Mouse (Mus musculus) left cerebral cortex, postnatal 10 days (tissue): ENCODE results near the gene Prkar2a. TPM values are rescaled to one million over a fixed set of nuclear protein-coding genes. Genes with fewer than 3 reads are reported as not detected.
A peak's percentile ranks its signal among the peaks of the same experiment; 100 is the strongest.
"Not testable (repeated sequence)": the region's sequence is repeated elsewhere in the genome, so short reads cannot be mapped to it uniquely, and the experiment has no call there.

ENCODE experiments used
- DNase-seq, 2 experiments: peaks; one replicate each; pipeline ENCODE4 v3.0.0; 2021 to 2022; ENCODE audit warnings: low spot score in 2 of 2, mixed read lengths in 1 of 2; ENCODE audit errors: extremely low spot score in 1 of 2
- intact Hi-C: fragments of 180-260 bp; cut with DNase I; formaldehyde crosslinking; loops from one replicate; pipeline ENCODE4 v1.15.1; 2025
- total RNA-seq, 2 experiments: library from RNA; stranded (reverse); gene quantifications; 2 replicates each; pipeline ENCODE4 v1.2.3; 2021

The Prkar2a gene
- total RNA-seq, result 10 to 100 TPM; 54.3 to 58.7 TPM

DNA sequence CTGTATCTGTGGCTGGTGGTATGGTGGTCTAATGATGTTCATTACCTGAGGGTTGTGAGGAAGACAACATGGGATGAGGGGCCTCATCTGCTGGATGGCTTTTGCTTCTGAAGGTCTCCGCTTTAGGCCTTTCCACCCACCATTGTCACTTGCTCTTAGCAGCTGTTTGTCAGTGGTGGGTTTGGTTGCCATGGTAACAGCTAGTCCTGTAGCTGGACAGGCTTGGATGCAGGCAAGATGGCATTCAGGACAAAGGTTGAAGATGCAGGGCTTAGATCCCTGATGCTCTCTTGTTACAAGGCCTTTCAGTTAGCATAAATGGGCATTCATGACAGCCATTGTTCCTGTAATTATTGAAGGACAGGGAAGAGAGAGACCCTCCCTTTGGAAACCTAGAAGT, at the start of gene Prkar2a:
Gene Prkar2a (plus strand): TSS at position 209 of the 400 bp plus-strand sequence.
- intact Hi-C loops, result no loop called here
- DNase-seq, result no peak

DNA sequence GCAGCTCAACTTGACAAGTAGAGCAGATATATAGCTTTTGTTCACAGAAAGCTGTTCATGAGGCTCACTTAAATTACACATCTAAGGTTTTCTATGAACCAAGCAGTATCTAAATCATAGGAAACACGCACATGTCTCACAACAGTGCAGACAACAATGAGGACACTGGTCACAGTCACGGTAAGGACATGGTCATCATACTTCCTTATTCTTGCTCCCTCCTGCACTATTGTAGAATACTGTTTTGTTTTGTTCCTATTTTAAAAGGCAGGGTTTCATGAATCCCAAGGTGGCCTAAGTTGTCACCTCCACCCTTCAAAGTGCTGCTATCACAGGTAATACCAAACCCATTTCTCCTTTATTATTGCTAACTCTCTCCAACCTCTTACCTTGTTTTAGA, 49.3 kb upstream of the Prkar2a start:
- no peak for DNase-seq
- intact Hi-C loops, result no loop called here

DNA sequence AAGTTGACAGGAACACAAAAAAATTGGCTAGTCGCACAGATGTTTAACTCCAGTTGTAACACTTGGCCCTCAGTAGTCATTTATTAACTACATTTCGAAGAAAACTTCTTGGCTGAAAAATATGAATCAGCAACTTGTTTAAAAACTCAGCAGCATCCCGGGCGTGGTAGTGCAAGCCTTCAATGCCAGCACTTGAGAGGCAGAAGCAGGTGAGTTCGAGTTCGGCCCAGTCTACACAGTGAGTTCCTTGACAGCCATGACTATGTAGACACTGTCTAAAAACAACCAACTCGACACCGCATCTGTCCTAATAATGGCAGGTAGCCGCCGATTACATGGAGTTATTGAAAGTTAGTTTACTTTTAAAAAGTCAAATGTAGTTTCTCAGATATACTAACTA, 40.9 kb upstream of the Prkar2a start:
- intact Hi-C loops, result no loop called here
- no peak for DNase-seq

DNA sequence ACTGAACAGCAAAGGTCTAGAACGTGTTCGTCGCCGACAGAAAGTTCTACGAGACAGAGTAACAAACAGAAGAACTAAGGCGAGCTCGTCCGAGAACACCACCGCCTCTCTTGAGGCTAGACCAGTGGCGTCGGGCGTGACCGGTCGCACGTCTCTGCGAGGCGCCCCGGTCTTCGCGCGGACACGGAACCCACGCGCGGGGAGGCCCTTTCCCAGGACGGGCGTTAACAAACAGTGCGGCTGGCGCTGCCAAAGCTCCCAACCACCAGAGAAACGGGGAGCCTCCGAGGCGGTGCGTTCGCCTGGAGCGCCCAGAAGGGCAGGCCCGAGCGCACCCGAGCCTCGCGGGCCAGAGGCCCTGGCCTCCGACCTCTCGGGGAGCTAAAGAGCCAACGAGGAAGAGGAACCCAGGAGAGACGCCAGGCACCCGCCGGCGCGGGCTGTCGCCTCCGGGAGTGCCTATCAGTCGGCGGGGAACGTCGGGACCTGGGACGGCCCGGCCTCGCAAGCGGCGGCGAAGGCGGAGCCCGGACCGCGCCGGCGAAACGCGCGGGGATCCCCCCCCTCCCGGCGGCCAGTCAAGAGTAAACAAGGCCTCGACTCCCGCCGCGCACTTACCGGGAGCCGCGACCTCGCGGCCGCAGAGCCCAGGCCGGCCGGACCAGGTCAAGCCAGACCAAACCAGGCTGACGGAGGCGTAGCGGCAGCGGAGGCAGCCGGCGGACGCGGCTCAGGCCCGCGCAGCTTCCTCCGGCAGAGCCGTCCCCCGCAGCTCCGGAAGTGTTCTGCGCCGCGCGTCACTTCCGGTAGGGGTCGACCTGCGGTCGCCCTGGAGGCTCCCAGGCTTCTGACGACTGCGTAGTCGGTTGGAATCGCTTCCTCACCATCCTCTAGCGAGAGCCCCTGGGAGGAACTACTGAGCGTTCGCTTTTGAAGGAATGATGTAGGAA, 40.2 kb upstream of the Prkar2a start, which contains the start of gene Arih2:
Gene Arih2 (minus strand): TSS at position 776 of the 950 bp plus-strand sequence.
- peak; percentile 90 to 95 for DNase-seq
- intact Hi-C loops, result no loop called here

DNA sequence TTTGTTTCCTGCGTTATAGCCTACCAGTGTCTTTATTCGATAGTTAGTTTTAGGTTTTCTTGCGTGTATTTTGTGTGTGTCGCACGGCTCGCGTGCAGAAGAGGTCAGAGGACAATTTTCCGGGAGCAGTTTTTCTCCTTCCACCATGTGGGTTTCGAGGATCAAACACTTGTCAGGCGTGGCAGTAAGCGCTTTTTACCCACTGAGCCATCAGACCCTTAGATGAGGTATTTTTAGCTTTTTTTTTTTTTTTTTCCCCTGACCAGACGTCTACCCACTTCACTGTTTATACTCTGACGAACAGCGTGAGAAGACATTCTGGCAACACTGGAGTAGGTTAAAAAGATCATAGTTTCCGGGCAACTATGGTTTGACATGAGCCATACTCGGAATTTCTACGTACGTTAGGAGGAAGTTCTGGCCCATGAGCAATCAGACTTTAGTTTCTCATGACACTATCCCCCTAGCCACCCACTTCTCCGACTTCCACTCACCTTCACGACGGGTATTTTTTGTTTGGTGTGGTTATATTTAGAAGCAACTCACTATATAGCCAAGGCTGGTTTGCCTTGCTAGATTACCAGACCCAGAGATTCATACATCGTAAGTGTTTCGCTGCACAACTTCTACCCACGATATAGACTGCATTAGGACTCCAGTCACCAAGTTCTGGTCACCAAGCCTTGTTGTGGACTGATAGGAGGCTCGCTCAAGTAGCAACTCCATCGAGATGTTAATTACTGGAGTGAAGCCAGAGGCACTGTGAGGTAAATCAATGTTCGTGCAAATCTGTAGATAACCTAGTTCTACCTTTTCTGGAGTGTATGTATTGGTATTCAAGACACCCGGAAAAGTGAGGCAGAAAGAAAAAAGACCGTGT, 39.3 kb upstream of the Prkar2a start:
- DNase-seq, result peak in 1 of 2 experiments; percentile 30

DNA sequence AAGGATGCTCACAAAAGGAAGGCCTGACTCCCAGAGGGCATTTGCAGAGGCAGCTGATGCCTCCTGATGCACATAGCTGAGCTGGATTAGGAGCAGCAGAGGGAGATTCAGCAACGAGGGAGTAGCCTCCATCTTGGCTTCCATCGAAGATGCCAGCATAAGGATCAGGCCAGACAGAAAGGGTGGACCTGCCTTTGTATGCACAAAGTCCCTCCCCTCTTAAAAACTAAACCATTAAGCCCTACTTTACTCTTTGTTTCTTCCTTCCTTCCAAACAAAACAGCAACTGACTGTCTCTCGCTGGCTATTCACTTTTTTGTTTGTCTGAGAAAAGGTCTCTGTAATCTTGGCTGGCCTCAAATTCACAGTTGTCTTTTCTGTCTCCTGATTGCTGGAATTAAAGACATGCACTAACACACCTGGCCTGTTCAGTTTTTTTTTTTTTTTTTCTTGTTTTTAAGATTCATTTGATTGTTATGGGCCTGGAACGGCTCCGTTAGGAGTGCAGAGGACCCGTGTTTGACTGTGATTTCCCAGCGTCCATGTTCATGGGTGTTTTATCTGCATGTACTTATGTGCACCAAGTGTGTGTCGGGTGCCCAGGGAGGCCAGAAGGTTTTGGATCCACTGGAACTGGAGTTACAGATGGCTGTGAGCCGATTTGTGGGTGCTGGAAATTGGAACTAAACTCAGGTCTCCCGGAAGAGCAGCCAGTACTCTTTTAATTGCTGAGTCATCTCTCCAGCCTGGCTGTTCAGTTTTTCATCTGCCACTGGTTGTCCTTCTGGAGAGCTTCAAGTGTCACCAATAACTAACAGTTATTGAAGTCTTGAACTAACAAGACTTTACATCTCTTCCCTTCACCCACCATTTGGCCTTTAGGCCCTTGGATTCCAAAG, 34.3 kb upstream of the Prkar2a start:
- intact Hi-C loops, result no loop called here

More for the DNA sequence above, 39.3 kb upstream of the Prkar2a start:
- intact Hi-C loops, result no loop called here

DNA sequence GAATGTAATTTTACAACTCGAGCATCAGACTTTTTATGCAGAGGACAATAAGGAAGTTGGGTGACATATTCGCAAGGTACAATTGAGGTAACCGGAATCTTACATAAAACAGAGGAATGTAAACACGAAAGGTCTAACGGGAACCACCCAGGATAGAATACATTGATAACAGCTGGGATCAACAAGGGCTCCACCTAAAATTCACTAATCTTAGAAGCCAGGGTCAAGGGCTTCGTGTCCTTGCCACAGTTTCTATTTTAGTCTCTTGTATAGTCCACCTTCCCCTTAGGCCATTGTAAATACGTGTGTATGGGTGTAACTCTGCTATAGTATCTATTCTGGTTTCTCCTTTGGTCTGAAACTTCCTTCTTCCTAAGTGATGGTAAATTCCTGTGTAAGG, 33.2 kb upstream of the Prkar2a start:
- intact Hi-C loops, DNase-seq: not testable (repeated sequence)

More for the DNA sequence above, 34.3 kb upstream of the Prkar2a start:
- no peak for DNase-seq

DNA sequence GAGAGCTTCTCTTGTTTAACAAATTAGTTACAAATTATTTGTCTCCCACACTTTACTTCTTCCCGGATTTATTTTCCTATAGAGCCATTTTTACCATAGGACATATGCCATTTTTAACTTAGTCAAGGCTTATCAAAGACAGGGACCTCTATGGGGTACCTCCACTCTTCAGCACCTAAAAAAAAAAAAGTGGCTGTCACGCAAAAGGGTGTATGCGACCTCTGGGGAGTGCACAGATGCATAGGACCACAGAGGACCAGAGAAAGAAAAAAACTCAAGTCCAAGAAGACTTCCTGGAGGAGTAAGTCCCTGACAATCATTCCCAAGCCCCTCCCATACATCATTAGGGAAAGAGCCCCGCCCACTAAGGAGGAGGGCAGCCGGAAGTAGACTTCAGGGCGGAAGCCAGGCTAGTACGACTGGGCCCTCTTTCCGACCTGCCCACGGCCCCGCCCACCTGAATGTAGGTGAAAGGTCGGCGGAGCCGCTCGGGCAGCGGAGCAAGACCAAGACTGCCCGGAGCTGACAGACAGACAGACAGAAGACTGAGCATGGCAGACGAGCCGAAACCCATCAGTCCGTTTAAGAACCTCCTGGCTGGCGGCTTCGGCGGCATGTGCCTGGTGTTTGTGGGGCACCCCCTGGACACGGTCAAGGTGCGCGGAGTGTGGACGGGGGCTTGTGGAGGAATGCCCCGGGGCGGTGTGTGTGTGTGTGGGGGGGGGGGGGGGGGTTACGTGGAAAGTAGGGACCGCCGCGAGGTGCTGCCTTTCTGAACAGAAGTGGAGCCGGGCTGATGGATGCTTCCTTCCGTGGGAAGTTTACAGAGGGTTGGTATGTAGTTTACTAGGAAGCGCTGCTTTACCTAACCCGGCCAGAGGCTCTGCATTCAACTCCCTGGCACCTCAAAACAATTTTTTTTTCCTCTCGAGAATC, 27.2 kb upstream of the Prkar2a start, which contains the start of gene Slc25a20:
Gene Slc25a20 (plus strand): TSS at position 412 of the 936 bp plus-strand sequence.
- peak; percentile 32 to 92 for DNase-seq
- intact Hi-C loops, result no loop called here

DNA sequence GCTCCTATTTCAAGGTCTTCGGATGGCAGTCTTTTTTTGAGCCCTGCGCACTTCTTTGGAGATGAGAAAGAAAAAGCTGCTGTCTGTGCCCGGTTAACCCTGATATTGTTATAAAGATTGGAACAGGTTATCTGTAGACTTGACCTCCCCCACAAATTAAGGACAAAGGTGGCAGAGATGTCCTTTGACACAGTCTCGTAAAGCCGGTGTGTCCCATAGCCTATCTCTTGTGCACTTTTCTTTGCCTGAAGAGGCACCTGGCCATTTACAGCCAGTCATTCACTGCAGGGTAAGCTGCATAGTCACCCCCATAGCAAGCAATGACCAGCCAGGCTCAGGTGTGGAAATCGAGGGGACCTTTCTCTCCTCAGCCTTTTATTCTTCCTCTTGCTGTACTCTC, 26.5 kb upstream of the Prkar2a start:
- no peak for DNase-seq
- intact Hi-C loops, result no loop called here

DNA sequence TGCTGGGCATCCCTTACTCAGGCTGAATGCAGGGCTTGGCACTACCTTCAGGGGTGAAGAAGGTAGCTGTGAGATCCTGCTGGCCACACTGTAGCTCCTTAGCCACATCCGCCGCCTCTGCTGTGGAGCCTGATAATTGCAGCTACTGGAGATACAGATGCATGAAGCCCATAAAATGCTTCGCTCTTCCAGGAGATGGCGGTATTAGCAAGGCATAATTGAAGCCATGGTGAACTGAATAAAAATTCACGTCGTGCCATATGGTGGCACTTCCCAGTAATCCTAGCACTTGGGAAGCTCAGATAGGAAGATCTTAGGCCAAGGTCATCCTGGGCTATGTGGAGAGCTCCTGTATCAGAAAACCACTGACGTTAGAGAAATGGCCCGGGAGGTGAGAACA, 19.2 kb upstream of the Prkar2a start:
- intact Hi-C loops, result no loop called here

DNA sequence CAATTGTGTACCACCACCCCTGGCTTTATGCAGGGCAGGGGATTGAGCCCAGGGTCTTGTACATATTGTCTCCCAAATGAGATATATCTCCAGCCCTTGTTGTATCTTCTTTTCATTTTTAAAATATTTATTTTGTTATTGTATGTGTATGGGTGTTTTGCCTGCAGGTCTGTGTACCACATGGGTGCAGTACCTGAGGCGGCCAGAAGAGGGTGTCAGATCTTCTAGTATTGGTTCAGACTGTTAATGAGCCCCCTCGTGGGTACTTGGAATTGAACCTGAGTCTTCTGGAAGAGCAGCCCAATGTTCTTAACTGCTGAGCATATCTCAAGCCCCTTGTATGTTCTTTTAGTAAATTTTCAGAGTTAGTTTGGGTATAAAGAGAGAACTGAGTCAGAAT, 16.0 kb upstream of the Prkar2a start:
- intact Hi-C loops, result no loop called here
- no peak for DNase-seq

More for the DNA sequence above, 19.2 kb upstream of the Prkar2a start:
- peak in 1 of 2 experiments; percentile 29 for DNase-seq

DNA sequence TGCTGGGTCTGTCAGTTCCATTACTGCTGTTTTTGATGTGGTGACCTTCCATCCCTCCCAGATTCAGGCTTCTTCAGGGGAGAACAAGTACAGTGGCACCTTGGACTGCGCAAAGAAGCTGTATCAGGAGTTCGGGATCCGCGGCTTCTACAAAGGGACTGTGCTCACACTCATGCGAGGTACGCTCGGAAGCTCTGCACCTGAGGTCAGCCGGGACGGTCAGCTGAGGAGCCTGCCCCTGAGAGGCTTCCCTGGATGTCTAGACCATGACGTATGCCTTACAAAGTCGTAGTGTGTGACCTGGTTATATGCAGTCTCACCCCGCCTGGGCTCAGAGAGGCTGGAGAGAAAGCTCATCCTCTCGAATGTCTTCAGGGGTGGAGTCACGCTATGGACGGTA, 9.1 kb upstream of the Prkar2a start:
- DNase-seq, result no peak
- intact Hi-C loops, result no loop called here

DNA sequence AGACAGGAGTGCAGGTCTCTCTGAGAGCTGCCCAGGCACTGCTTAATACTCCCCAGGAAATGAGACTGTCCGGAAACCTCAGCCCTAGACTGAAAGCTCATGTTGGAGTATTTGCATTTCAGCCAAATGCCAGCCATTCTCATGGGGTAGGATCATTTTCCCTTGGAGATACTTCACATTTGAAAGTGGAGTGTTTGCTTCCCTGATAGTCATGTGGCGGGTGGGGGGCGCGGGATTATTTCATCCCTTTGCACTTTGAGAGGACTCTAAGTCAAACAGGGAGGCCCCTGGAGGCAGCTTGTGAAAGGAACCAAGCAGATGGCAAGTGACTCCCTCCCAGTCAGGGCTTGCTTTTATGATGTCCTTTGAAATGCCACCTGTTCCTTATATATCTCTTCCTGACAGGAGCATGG, 2.6 kb upstream of the Prkar2a start:
- no peak for DNase-seq
- intact Hi-C loops, result no loop called here

DNA sequence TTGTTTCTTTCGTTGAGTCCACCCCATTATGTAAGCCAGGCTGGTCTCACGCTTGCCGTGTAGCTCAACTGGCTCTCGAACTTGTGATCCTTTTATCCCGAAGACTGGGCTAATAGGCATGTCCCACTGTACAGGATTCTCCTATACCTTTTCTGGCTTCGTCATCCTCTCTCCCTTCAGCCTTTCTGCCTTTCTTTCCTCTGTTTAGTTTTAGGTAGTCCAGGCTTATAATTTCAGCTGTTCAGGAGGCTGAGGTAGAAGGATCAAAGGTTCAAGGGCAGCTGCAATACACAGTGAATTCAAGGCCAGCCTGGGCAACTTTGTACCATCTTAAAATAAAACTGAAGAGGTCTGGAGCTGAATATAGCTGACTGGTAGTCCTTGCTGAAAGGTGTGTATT, 1.9 kb upstream of the Prkar2a start:
- intact Hi-C loops, result no loop called here
- DNase-seq, result no peak

DNA sequence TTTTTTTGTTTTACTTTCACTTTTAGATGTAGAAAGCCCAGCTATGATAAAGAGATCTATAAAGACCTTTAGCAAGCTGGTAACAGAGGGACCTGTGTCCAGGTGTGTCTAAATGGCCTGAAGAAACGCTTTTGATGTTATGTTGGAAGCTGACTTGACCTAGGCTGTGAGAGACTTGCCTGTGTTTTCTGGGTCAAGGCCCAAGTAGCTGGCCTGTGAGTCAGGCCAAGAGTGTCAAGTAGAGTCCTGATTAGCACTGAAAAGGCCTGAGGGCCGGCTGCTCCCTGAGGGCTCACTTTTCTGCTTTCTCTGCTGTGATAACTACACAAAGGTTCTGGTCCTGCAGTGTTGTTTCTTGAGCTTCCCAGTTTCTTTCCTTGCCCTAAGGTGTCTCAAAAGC, 1.4 kb upstream of the Prkar2a start:
- no peak for DNase-seq
- intact Hi-C loops, result no loop called here

DNA sequence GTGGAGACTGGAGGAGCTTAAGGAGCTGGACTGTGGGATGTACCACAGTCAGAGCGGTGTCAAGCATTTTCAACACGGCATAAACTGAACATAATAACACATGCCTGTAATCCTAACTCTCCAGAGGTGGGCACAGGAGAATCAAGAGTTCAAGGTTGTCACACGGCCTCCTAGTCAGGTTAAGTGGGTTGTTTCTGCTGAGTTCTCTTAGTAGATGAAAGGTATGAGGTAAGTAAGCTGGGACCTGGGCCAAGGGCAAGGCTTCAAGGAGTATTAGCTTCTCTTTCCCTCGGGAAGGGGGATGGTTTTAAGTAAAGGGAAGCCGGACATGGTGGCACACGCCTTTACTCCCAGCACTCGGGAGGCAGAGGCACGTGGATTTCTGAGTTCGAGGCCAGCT, 663 bp upstream of the Prkar2a start:
- DNase-seq, result no peak
- intact Hi-C loops, result no loop called here

DNA sequence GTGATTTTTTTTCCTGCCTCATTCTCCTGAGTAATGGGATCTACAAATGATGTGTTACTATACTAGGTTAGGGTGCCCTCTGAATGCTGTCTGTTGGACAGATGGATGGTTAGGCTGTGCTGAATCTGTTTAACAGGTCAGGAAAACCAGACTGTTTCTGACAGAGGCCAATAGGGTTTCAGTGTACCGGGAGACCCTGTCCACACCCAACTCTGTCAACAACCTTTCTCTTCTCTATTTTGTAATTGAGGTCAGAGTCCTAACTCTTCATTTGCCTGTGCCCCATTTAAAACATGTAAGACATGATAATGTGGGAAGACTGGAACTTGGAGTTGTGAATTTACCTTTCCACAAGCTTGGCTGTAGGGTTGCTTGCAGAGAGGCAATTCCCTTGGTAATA, 879 bp downstream of the Prkar2a start:
- intact Hi-C loops, result no loop called here

More for the DNA sequence above, 879 bp downstream of the Prkar2a start:
- no peak for DNase-seq
